In genomic region chr14:57282591-57282990, GRCm38 (mm10) we compare ENCODE assay signal across 20 mouse cellular contexts.
DNase-seq lines count a peak whose midpoint lies in the region; ATAC-seq lines count a peak whose summit lies in the region.
"Had no signal": no experiment of that assay in that cellular context is flagged by ENCODE, and none has a peak within 500 bp of the region (broad histone marks: within the 10 kb centered on the region; RNA-seq: fewer than 3 reads in every experiment).

No protein-coding gene starts in this region.

- WGBS in midbrain, embryonic 11.5 days: 63% methylated on average over 2 of the region's 2 CpGs
- WGBS in midbrain, embryonic 15.5 days: 36% methylated on average over 2 of the region's 2 CpGs
- WGBS in embryonic facial prominence, embryonic 10.5 days: 45% methylated on average over 2 of the region's 2 CpGs
- WGBS in embryonic facial prominence, embryonic 11.5 days: 35% methylated on average over 2 of the region's 2 CpGs
- WGBS in intestine, embryonic 16.5 days: 25% methylated on average over 2 of the region's 2 CpGs

- DNase-seq in midbrain, embryonic 11.5 days (ENCODE audit: low spot score, missing footprints): peak; percentile 82
- peak; percentile 19 for DNase-seq in embryonic facial prominence, embryonic 10.5 days (ENCODE audit: low spot score)
- peak; percentile 16 for DNase-seq in embryonic facial prominence, embryonic 11.5 days (ENCODE audit: low spot score)
- no peak for DNase-seq in heart, postnatal 36 days
- no peak for DNase-seq in thymus, postnatal 25 days
- DNase-seq in spleen, postnatal 4 days (ENCODE audit: low spot score in 2 of 2): no peak
- DNase-seq: adrenal gland, adult 2 months; adrenal gland, postnatal 10 days; adrenal gland, postnatal 25 days; cerebellum, adult 11 months; cerebellum, adult 18-20 months; cerebellum, adult 8-10 months; cerebellum, adult 9-11 months; cerebellum, postnatal 14 days; forebrain, postnatal 0 days had no signal

- H3K36me3 ChIP-seq in midbrain, embryonic 11.5 days (ENCODE audit: control insufficient read depth, insufficient read depth, low read length): no peaks in the 10 kb centered on the region
- H3K36me3 ChIP-seq in midbrain, embryonic 15.5 days (replicated peaks): no peaks in the 10 kb centered on the region
- no peaks in the 10 kb centered on the region for H3K36me3 ChIP-seq in embryonic facial prominence, embryonic 10.5 days (replicated peaks)
- H3K36me3 ChIP-seq in embryonic facial prominence, embryonic 11.5 days (replicated peaks; ENCODE audit: control insufficient read depth, insufficient read depth, low read depth, low read length): no peaks in the 10 kb centered on the region
- H3K36me3 ChIP-seq in intestine, embryonic 16.5 days (ENCODE audit: control insufficient read depth, insufficient read depth, low read length): no peaks in the 10 kb centered on the region
- H3K36me3 ChIP-seq: embryonic facial prominence, embryonic 12.5 days; forebrain, embryonic 15.5 days had no signal

- no peaks in the 10 kb centered on the region for H3K9me3 ChIP-seq in midbrain, embryonic 11.5 days (ENCODE audit: control insufficient read depth, low read length)
- H3K9me3 ChIP-seq in midbrain, embryonic 15.5 days: no peaks in the 10 kb centered on the region
- H3K9me3 ChIP-seq in embryonic facial prominence, embryonic 10.5 days: no peaks in the 10 kb centered on the region
- H3K9me3 ChIP-seq in embryonic facial prominence, embryonic 11.5 days (replicated peaks; ENCODE audit: control insufficient read depth, low read length): no peaks in the 10 kb centered on the region
- H3K9me3 ChIP-seq in intestine, embryonic 16.5 days (ENCODE audit: control insufficient read depth, low read length): no peaks in the 10 kb centered on the region
- H3K9me3 ChIP-seq: embryonic facial prominence, embryonic 12.5 days; forebrain, embryonic 13.5 days; forebrain, embryonic 15.5 days had no signal

- H3K4me1 ChIP-seq in midbrain, embryonic 11.5 days (ENCODE audit: control insufficient read depth, insufficient read depth, low read length): no peaks in the 10 kb centered on the region
- no peaks in the 10 kb centered on the region for H3K4me1 ChIP-seq in midbrain, embryonic 15.5 days
- peaks cover 36% of the 10 kb centered on the region for H3K4me1 ChIP-seq in embryonic facial prominence, embryonic 10.5 days
- no peaks in the 10 kb centered on the region for H3K4me1 ChIP-seq in embryonic facial prominence, embryonic 11.5 days (ENCODE audit: control insufficient read depth, insufficient read depth, low read length)
- 0 out of 2 replicates have a peak, but pooled peaks cover 8% of the 10 kb centered on the region for H3K4me1 ChIP-seq in intestine, embryonic 16.5 days (ENCODE audit: control insufficient read depth, insufficient read depth, low read length)
- H3K4me1 ChIP-seq: forebrain, embryonic 15.5 days had no signal

- no peak for ATAC-seq in midbrain, embryonic 11.5 days (ENCODE audit: low FRiP score)
- no peak for ATAC-seq in midbrain, embryonic 15.5 days (replicated peaks)
- ATAC-seq in embryonic facial prominence, embryonic 11.5 days (replicated peaks; ENCODE audit: insufficient number of reproducible peaks, low FRiP score, low TSS enrichment, low read depth): no peak
- ATAC-seq in intestine, embryonic 16.5 days: peak; percentile 74
- ATAC-seq: forebrain, embryonic 13.5 days; forebrain, embryonic 15.5 days; forebrain, postnatal 0 days had no signal

- H3K4me3 ChIP-seq in midbrain, embryonic 11.5 days (ENCODE audit: low read depth, low read length): no peak overlapping the region
- no peak overlapping the region for H3K4me3 ChIP-seq in midbrain, embryonic 15.5 days
- no peak overlapping the region for H3K4me3 ChIP-seq in embryonic facial prominence, embryonic 10.5 days
- H3K4me3 ChIP-seq in embryonic facial prominence, embryonic 11.5 days (ENCODE audit: low read depth, low read length): no peak overlapping the region
- H3K4me3 ChIP-seq in intestine, embryonic 16.5 days (ENCODE audit: low read length): no peak overlapping the region
- H3K4me3 ChIP-seq: embryonic facial prominence, embryonic 12.5 days; forebrain, embryonic 13.5 days; forebrain, embryonic 15.5 days had no signal

- intact Hi-C loops in heart, postnatal 36 days (cut with DNase I): no loop called here

- H3K27ac ChIP-seq in midbrain, embryonic 11.5 days (ENCODE audit: low read depth, low read length): no peak overlapping the region
- no peak overlapping the region for H3K27ac ChIP-seq in midbrain, embryonic 15.5 days
- no peak overlapping the region for H3K27ac ChIP-seq in embryonic facial prominence, embryonic 10.5 days (replicated peaks)
- H3K27ac ChIP-seq in embryonic facial prominence, embryonic 11.5 days (replicated peaks; ENCODE audit: low read depth, low read length): no peak overlapping the region
- no peak overlapping the region for H3K27ac ChIP-seq in intestine, embryonic 16.5 days (ENCODE audit: low read length)
- H3K27ac ChIP-seq: embryonic facial prominence, embryonic 12.5 days; forebrain, embryonic 13.5 days; forebrain, embryonic 15.5 days had no signal

- no peaks in the 10 kb centered on the region for H3K27me3 ChIP-seq in midbrain, embryonic 11.5 days (ENCODE audit: control insufficient read depth, insufficient read depth, low read length)
- no peaks in the 10 kb centered on the region for H3K27me3 ChIP-seq in midbrain, embryonic 15.5 days (replicated peaks)
- H3K27me3 ChIP-seq in embryonic facial prominence, embryonic 10.5 days (replicated peaks; ENCODE audit: low read depth, poor library complexity, severe bottlenecking): no peaks in the 10 kb centered on the region
- H3K27me3 ChIP-seq in embryonic facial prominence, embryonic 11.5 days (ENCODE audit: control insufficient read depth, insufficient read depth, low read length): no peaks in the 10 kb centered on the region
- no peaks in the 10 kb centered on the region for H3K27me3 ChIP-seq in intestine, embryonic 16.5 days (replicated peaks; ENCODE audit: control insufficient read depth, insufficient read depth, low read length)
- H3K27me3 ChIP-seq: embryonic facial prominence, embryonic 12.5 days; forebrain, embryonic 13.5 days; forebrain, embryonic 15.5 days had no signal

- H3K9ac ChIP-seq in midbrain, embryonic 11.5 days (ENCODE audit: low read length): no peak overlapping the region
- no peak overlapping the region for H3K9ac ChIP-seq in midbrain, embryonic 15.5 days
- H3K9ac ChIP-seq in embryonic facial prominence, embryonic 11.5 days (replicated peaks; ENCODE audit: low read length): no peak overlapping the region
- no peak overlapping the region for H3K9ac ChIP-seq in intestine, embryonic 16.5 days (ENCODE audit: low read depth, low read length)
- H3K9ac ChIP-seq: embryonic facial prominence, embryonic 12.5 days; forebrain, embryonic 13.5 days; forebrain, embryonic 15.5 days; forebrain, postnatal 0 days had no signal

- H3K4me2 ChIP-seq in midbrain, embryonic 11.5 days: no peak overlapping the region
- H3K4me2 ChIP-seq in midbrain, embryonic 15.5 days: no peak overlapping the region
- H3K4me2 ChIP-seq in embryonic facial prominence, embryonic 11.5 days (ENCODE audit: low read depth, low read length): no peak overlapping the region
- no peak overlapping the region for H3K4me2 ChIP-seq in intestine, embryonic 16.5 days (ENCODE audit: low read depth, low read length)
- H3K4me2 ChIP-seq: embryonic facial prominence, embryonic 12.5 days; forebrain, embryonic 13.5 days; forebrain, embryonic 15.5 days had no signal

Comparison
In these comparisons a context has a peak if more than half of its experiments do, and no peak if none do; other contexts are left out.
1. DNase-seq: peak in midbrain, embryonic 11.5 days (single experiment), embryonic facial prominence, embryonic 10.5 days (single experiment) and embryonic facial prominence, embryonic 11.5 days (single experiment); none in heart, postnatal 36 days (0 of 2), thymus, postnatal 25 days (single experiment) and spleen, postnatal 4 days (0 of 2).